Mouse (Mus musculus) lung, embryonic 14.5 days (tissue): ENCODE measurements at regions not wholly inside any gene's neighbourhood (a gene's known extent, or its start where the extent isn't known, plus 50 kb on each side); places are given as distances from the start of the nearest gene placed in this dataset.

Experiments used
- ATAC-seq: fragments of 200-750 bp; cut with Nextera tagmentation; 2 replicates; pipeline ENCODE4 v1.8.0; 2017; ENCODE audit warnings: mild to moderate bottlenecking, moderate TSS enrichment, moderate library complexity; ENCODE audit not compliant: insufficient read depth
- DNase-seq: peaks from one replicate; pipeline ENCODE4 v3.0.0-alpha.2; 2015
- H3K27ac ChIP-seq: fragments of 300-500 bp; sonication (generic); 2 replicates; pipeline ENCODE4 v1.5.1; 2014; ENCODE audit warnings: low read depth, mild to moderate bottlenecking, moderate library complexity
- H3K27me3 ChIP-seq: fragments of 300-500 bp; sonication (generic); 2 replicates; pipeline ENCODE4 v1.6.1; 2014; ENCODE audit warnings: low read length, control low read depth; ENCODE audit not compliant: insufficient read depth
- H3K36me3 ChIP-seq: fragments of 300-500 bp; sonication (generic); 2 replicates; pipeline ENCODE4 v1.6.1; 2014; ENCODE audit warnings: control low read depth; ENCODE audit not compliant: insufficient read depth
- H3K4me1 ChIP-seq: fragments of 300-500 bp; sonication (generic); 2 replicates; pipeline ENCODE4 v1.6.1; 2014; ENCODE audit warnings: antibody characterized with exemption, control low read depth; ENCODE audit not compliant: insufficient read depth
- H3K4me2 ChIP-seq: fragments of 300-500 bp; sonication (generic); 2 replicates; pipeline ENCODE4 v1.6.1; 2014; ENCODE audit warnings: mild to moderate bottlenecking
- H3K4me3 ChIP-seq: fragments of 300-500 bp; sonication (generic); 2 replicates; pipeline ENCODE4 v1.5.1; 2014; ENCODE audit warnings: low read depth, low read length
- H3K9ac ChIP-seq: fragments of 300-500 bp; sonication (generic); 2 replicates; pipeline ENCODE4 v1.6.1; 2014
- H3K9me3 ChIP-seq: fragments of 300-500 bp; sonication (generic); 2 replicates; pipeline ENCODE4 v1.6.1; 2016; ENCODE audit warnings: low read depth, low read length, control low read depth
- CTCF ChIP-seq: IDR thresholded peaks from 2 replicates; pipeline ENCODE4 v1.5.1; 2016; ENCODE audit warnings: antibody characterized with exemption, low read depth
- WGBS: fragments of 180-500 bp; shearing (Covaris S2); extraction: QIAGEN DNeasy Blood & Tissue Kit; methylation state at CpG from one replicate; pipeline ENCODE4 v1.1.7; 2014; 5-methylcytosine and 5-hydroxymethylcytosine counted together

DNA sequence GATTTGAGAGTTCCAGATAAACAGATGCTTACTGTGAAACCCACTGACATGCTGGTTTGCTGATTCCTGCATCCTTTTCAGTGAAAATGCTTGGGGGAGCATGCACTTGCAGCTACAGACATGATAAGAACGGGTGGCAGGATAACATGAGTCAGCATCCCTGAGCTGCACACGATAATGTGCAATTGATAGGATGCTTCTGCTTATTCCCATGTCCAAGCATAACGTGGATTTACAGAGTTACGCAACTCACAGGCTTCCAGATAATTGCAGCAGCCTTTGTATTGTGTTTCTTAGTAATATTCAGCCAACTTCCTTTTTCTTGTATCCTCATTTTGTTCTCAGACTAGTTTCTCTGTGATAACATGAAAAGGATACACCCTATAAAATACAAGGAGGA lies 245.7 kb downstream of the Flrt2 start:
- H3K4me1 ChIP-seq = no peaks in the 10 kb centered on the region
- H3K27ac ChIP-seq = no peak overlapping the region
- 57% methylated on average over 4 of the region's 4 CpGs for WGBS

GRCm38 (mm10) chr12:95940465-95941012 lies 248.5 kb downstream of the Flrt2 start:
- DNase-seq (no peak), ATAC-seq (no peak)
- H3K9me3 ChIP-seq = no peaks in the 10 kb centered on the region
- H3K4me1 ChIP-seq = no peaks in the 10 kb centered on the region
- H3K27me3 ChIP-seq = no peaks in the 10 kb centered on the region
- no peaks in the 10 kb centered on the region for H3K36me3 ChIP-seq
- TF ChIP-seq CTCF = no peak
- H3K4me3 ChIP-seq = no peak overlapping the region
- 67% methylated on average over 1 of the region's 1 CpGs for WGBS
- no peak overlapping the region for H3K9ac ChIP-seq
- no peak overlapping the region for H3K4me2 ChIP-seq
- H3K27ac ChIP-seq = no peak overlapping the region

More for the DNA sequence above, 245.7 kb downstream of the Flrt2 start:
- ATAC-seq (no peak), DNase-seq (no peak)
- TF ChIP-seq CTCF = no peak
- Histone ChIP-seq H3K4me3 (no peak overlapping the region), H3K9me3 (no peaks in the 10 kb centered on the region), H3K27me3 (no peaks in the 10 kb centered on the region), H3K4me2 (no peak overlapping the region), H3K36me3 (no peaks in the 10 kb centered on the region), H3K9ac (no peak overlapping the region)

DNA sequence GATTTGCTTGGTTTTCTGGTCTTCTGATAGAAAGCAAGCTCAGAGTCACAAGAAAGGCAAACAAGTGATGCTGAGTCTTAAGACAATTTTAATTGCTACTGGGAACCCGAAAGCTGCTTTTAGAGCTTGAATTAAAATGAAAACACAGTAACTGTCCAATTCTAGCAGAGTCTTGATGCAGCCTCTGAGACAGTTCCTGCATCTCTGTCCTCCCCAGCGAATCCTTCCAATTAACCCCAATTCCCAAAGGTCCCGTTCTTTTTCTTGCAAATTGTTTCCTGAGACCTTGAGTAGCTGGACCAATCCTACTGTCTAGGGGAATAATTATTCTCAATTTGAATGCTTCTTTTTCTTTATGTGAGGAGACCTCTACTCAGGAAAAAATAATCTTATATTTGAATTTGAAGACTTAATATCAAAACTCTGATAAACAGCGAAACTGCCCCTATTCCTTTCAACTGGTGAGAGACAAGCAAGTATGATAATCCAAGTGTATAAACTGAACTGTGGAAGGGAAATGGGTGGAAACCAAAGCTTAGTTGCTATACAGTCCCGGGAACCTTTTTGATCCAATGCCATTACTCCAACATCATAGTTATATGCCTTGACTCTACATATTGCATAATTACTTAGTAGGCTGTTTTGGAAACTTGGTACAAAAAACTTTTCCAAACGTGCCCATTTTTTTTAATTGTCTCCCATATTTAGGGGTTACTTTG lies 267.9 kb downstream of the Flrt2 start:
- no peak overlapping the region for H3K27ac ChIP-seq
- 84% methylated on average over 6 of the region's 6 CpGs for WGBS
- TF ChIP-seq CTCF = no peak
- no peak overlapping the region for H3K4me3 ChIP-seq
- H3K27me3 ChIP-seq = no peaks in the 10 kb centered on the region
- no peak overlapping the region for H3K4me2 ChIP-seq
- H3K36me3 ChIP-seq = no peaks in the 10 kb centered on the region
- H3K9me3 ChIP-seq = no peaks in the 10 kb centered on the region
- H3K4me1 ChIP-seq = no peaks in the 10 kb centered on the region
- H3K9ac ChIP-seq = no peak overlapping the region
- ATAC-seq (no peak), DNase-seq (no peak)

GRCm38 (mm10) chr12:95960505-95960871 lies 268.5 kb downstream of the Flrt2 start:
- ATAC-seq (no peak), DNase-seq (no peak)

DNA sequence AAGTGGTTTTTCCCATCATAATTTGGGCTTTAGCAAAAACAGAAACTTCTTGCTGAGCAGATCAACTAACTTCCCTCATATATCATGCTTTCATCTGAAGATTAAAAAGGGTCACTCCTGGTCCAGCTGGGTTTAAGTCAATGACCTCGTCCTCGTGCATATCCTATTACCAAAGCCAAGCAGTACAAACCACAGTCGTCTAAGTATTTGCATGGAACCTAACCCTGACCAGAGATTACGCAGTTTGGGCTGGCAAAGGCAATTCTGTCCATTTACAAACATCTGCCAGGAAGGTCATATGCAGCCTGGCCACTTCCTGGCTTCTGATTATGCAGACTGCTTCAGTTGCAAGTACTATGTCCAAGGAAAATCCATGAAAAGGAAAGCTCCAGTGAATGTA lies 270.8 kb downstream of the Flrt2 start:
- no peak overlapping the region for H3K9ac ChIP-seq
- H3K27ac ChIP-seq = no peak overlapping the region
- H3K4me3 ChIP-seq = no peak overlapping the region
- WGBS = 43% methylated on average over 4 of the region's 4 CpGs
- TF ChIP-seq CTCF = no peak
- H3K27me3 ChIP-seq = no peaks in the 10 kb centered on the region
- no peaks in the 10 kb centered on the region for H3K9me3 ChIP-seq
- ATAC-seq (no peak), DNase-seq (no peak)
- H3K4me2 ChIP-seq = no peak overlapping the region
- no peaks in the 10 kb centered on the region for H3K4me1 ChIP-seq
- no peaks in the 10 kb centered on the region for H3K36me3 ChIP-seq

More at GRCm38 (mm10) chr12:95960505-95960871, 268.5 kb downstream of the Flrt2 start:
- Histone ChIP-seq H3K9ac (no peak overlapping the region), H3K27me3 (no peaks in the 10 kb centered on the region), H3K27ac (no peak overlapping the region), H3K4me3 (no peak overlapping the region), H3K4me1 (no peaks in the 10 kb centered on the region), H3K4me2 (no peak overlapping the region), H3K9me3 (no peaks in the 10 kb centered on the region), H3K36me3 (no peaks in the 10 kb centered on the region)
- 57% methylated on average over 3 of the region's 3 CpGs for WGBS
- TF ChIP-seq CTCF = no peak

DNA sequence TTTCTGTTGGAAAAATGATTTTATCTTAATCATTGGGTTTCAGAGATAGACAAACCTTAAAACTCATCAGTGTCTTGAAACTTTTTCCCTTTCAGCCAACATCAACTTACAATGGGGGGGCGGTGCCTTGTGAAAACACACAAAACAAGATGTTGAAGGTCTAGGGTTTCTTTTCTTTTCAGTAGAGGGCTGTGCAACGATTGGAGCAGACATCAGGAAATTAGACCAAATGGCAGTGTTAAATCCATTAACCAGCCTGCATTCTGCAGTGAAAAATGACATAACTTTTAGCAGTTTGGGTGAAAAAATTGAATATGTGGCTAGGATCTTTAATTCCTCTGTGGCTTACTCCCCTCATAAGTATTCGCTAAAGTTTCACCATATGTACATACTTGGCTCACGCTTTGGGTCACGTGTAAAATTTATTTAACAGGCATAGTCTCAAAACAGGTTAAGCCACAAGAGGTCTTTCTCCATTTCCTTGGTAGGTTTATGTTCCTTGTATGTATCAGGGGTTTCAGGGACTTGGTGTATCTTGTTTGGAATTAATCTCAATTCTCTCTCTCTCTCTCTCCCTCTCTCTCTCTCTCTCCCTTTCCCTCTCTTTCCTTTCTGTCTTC lies 296.8 kb downstream of the Flrt2 start:
- H3K27ac ChIP-seq = no peak overlapping the region
- H3K9me3 ChIP-seq = no peaks in the 10 kb centered on the region
- no peaks in the 10 kb centered on the region for H3K36me3 ChIP-seq
- ATAC-seq = no peak
- DNase-seq = no peak
- no peaks in the 10 kb centered on the region for H3K27me3 ChIP-seq
- 72% methylated on average over 5 of the region's 5 CpGs for WGBS
- no peaks in the 10 kb centered on the region; the same call in 1 of the 2 replicates for H3K4me1 ChIP-seq
- no peak overlapping the region for H3K4me2 ChIP-seq
- no peak overlapping the region for H3K9ac ChIP-seq
- no peak for TF ChIP-seq CTCF
- no peak overlapping the region for H3K4me3 ChIP-seq

DNA sequence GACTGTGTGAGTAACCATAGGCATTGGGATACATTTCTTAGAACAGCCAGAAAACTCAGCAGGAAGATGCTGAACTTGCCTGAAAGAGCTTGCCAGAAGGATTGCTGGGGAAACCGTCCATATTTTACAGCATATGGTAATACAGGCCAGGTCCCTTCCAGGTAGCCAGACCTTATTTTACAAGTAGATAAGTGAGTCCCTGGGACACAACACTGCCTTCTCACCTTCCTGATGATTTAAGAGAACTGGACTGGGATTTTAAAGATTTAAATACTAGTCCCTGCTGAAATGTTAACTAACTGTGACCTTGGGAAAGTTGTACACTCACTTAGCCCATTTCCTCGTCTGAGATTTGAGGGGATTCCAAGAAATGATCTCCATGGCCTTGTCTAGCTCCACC lies 302.9 kb downstream of the Flrt2 start:
- no peaks in the 10 kb centered on the region for H3K4me1 ChIP-seq
- no peak for DNase-seq
- H3K9me3 ChIP-seq = no peaks in the 10 kb centered on the region
- TF ChIP-seq CTCF = no peak
- no peak overlapping the region for H3K4me3 ChIP-seq
- H3K4me2 ChIP-seq = no peak overlapping the region
- H3K27me3 ChIP-seq = no peaks in the 10 kb centered on the region
- no peak overlapping the region for H3K27ac ChIP-seq
- no peak for ATAC-seq
- no peak overlapping the region for H3K9ac ChIP-seq
- no peaks in the 10 kb centered on the region for H3K36me3 ChIP-seq
- WGBS = 54% methylated on average over 2 of the region's 2 CpGs
